Mouse (Mus musculus) MEL (cell line): ENCODE results near the gene Omt2b.

Experiments used
- CTCF ChIP-seq, 3 experiments: IDR thresholded peaks in 2 of 3; conservative IDR thresholded peaks in 1 of 3; 2 replicates each; pipeline ENCODE4 v1.5.1; 2011 to 2012; ENCODE audit warnings: low read length in 3 of 3, low read depth in 2 of 3, mild to moderate bottlenecking in 2 of 3, improper control_type of control experiment in 1 of 3, inconsistent platforms in 1 of 3, mixed read lengths in 1 of 3, moderate library complexity in 1 of 3; ENCODE audit not compliant: control insufficient read depth in 1 of 3, insufficient read depth in 1 of 3, poor library complexity in 1 of 3, severe bottlenecking in 1 of 3
- EP300 ChIP-seq, 2 experiments: IDR thresholded peaks; 2 replicates each; pipeline ENCODE4 v1.6.1; 2011; ENCODE audit warnings: improper control_type of control experiment in 2 of 2, low read length in 2 of 2, low read depth in 1 of 2, mild to moderate bottlenecking in 1 of 2
- HCFC1 ChIP-seq: IDR thresholded peaks from 2 replicates; pipeline ENCODE4 v1.6.1; 2012; ENCODE audit warnings: low read depth, mild to moderate bottlenecking, inconsistent platforms, low read length, improper control_type of control experiment, moderate library complexity
- MAFK ChIP-seq: IDR thresholded peaks from 2 replicates; pipeline ENCODE4 v1.6.1; 2011; ENCODE audit warnings: low read depth, mild to moderate bottlenecking, low read length, improper control_type of control experiment, borderline replicate concordance
- POLR2AphosphoS5 ChIP-seq: IDR thresholded peaks from 2 replicates; pipeline ENCODE4 v1.6.1; 2012; ENCODE audit warnings: low read depth, borderline replicate concordance, mild to moderate bottlenecking, inconsistent platforms, low read length, moderate library complexity, mixed read lengths
- SIN3A ChIP-seq: IDR thresholded peaks from 2 replicates; pipeline ENCODE4 v1.6.1; 2012; ENCODE audit warnings: low read length, improper control_type of control experiment, inconsistent platforms
- SMC3 ChIP-seq: IDR thresholded peaks from 2 replicates; pipeline ENCODE4 v1.6.1; 2011; ENCODE audit warnings: low read depth, low read length, improper control_type of control experiment
- TCF12 ChIP-seq: IDR thresholded peaks from 2 replicates; pipeline ENCODE4 v1.6.1; 2014; ENCODE audit warnings: low read depth, mild to moderate bottlenecking, inconsistent platforms, low read length, improper control_type of control experiment, moderate library complexity
- ZC3H11A ChIP-seq: IDR thresholded peaks from 2 replicates; pipeline ENCODE4 v1.6.1; 2012; ENCODE audit warnings: low read depth, mild to moderate bottlenecking, inconsistent platforms, low read length, improper control_type of control experiment
- ZMIZ1 ChIP-seq: IDR thresholded peaks from 2 replicates; pipeline ENCODE4 v1.6.1; 2012; ENCODE audit warnings: low read depth, mild to moderate bottlenecking, inconsistent platforms, low read length, improper control_type of control experiment, moderate library complexity
- ZNF384 ChIP-seq: IDR thresholded peaks from 2 replicates; pipeline ENCODE4 v1.6.1; 2012; ENCODE audit warnings: low read depth, mild to moderate bottlenecking, inconsistent platforms, low read length, improper control_type of control experiment

- TF ChIP-seq ZMIZ1 (no peak), CTCF (IDR thresholded peaks at IDR 0.05 in 2 of 3, conservative IDR thresholded peaks at IDR 0.05 in 1 of 3; ENCODE audit: control insufficient read depth in 1 of 3, insufficient read depth in 1 of 3, low read depth in 2 of 3, low read length in 3 of 3, poor library complexity in 1 of 3, severe bottlenecking in 1 of 3) (no peak), ZC3H11A (no peak), MAFK (no peak), SMC3 (no peak), TCF12 (no peak), SIN3A (no peak), EP300 (IDR thresholded peaks at IDR 0.05; ENCODE audit: low read depth in 1 of 2, low read length in 2 of 2) (no peak), POLR2AphosphoS5 (no peak), HCFC1 (no peak), ZNF384 (no peak)
These were observed 45.6 kb downstream of the Omt2b start for GRCm38 (mm10) chr9:78372827-78373504.
